Mouse (Mus musculus): Measurements from ENCODE around the gene Hspa1a.

DNA sequence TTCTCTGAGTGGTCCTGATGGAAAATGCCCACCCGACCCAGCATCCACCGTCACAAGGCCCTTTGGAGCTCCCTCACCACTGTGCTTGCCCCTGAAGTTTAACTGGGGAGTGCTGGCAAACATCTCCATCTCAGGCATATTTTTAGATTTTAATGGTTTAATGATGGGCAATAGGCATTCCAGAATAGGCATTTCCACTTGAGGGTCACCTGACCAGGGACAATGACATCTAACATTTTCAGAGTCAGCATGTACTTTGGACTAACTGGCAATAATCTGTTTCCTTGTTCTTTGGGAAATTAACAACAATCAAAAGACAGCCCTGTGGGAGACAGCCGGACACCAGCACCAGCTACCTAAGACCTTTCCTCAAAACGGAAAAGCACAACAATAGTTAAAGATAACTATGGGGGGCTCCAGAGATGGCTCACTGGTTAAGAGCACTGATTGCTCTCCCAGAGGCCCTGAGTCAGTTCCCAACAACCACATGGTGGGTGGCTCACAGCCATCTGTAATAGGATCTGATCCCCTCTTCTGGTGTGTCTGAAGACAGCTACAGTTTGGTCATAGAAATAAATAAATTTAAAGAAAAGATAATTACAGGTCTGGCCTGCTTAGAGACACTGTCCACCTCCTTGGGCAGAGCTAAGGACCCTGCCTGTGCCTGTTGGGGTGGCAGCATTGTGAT lies 28.7 kb downstream of the Hspa1a start:
- TF ChIP-seq CTCF (IDR thresholded peaks at IDR 0.05; ENCODE audit: low read depth, low read length) (no peak), EP300 (IDR thresholded peaks at IDR 0.05; ENCODE audit: insufficient read depth, low read depth, low read length) (no peak), POLR2A (IDR thresholded peaks at IDR 0.05; ENCODE audit: insufficient read depth, low read length) (no peak)

Measured in ES-Bruce4 (cell line).